Mouse (Mus musculus) megakaryocyte, embryonic 14.5 days (primary cell): ENCODE data around the gene Thy1.

Source experiments
- FLI1 ChIP-seq: IDR thresholded peaks from 2 replicates; pipeline ENCODE4 v1.6.1; 2012; ENCODE audit warnings: low read length, inconsistent platforms, mixed read lengths
- GATA1 ChIP-seq: IDR thresholded peaks from 3 replicates; pipeline ENCODE4 v1.6.1; 2012; ENCODE audit warnings: mixed read lengths, low read length, inconsistent platforms, borderline replicate concordance

- TF ChIP-seq GATA1, result no peak
- no peak for TF ChIP-seq FLI1
These were observed 30.4 kb upstream of the Thy1 start for GRCm38 (mm10) chr9:44012761-44013301.
